Mouse (Mus musculus): ENCODE results near the gene 2310046K23Rik.

DNA sequence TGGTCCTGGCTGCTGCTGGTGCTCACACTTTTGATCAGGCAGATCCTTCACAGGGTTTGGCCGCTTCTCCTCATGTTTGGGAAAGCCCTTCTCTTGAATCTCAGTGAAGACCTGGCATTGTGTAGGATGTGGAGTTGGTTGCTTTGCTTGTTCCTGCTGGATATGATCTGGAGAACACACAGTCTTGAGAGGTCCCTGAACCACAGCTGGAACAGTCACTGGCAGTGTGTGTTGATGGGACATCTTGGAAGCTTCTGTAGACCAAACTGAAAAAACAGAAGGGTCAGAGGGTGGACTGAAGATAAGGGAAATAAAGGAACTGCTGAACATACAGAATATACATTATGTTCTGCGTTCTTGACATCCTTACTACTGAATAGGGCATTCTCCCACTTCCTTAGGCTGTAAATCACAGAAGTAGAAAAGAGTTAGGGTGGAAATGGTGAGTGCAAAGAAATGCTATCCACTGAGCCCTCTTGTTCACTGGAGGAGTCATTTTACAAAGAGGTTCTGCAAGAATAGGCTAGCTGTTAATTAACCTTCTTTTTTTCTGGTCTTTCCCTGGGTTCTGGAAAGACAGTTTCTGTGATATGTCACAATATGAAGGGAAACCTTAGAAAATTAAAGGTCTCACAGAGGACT lies 38.3 kb upstream of the 2310046K23Rik start:
- TF ChIP-seq TAL1 (IDR thresholded peaks at IDR 0.05; ENCODE audit: low read length) (no peak), GATA1 (IDR thresholded peaks at IDR 0.05; ENCODE audit: low read length) (no peak)
